Mouse (Mus musculus) kidney, postnatal 10 days (tissue): ENCODE results near the gene Cntfr.

ENCODE experiments used
- DNase-seq: peaks from one replicate; pipeline ENCODE4 v3.0.0; 2021; ENCODE audit warnings: mixed read lengths

Gene Cntfr

DNA sequence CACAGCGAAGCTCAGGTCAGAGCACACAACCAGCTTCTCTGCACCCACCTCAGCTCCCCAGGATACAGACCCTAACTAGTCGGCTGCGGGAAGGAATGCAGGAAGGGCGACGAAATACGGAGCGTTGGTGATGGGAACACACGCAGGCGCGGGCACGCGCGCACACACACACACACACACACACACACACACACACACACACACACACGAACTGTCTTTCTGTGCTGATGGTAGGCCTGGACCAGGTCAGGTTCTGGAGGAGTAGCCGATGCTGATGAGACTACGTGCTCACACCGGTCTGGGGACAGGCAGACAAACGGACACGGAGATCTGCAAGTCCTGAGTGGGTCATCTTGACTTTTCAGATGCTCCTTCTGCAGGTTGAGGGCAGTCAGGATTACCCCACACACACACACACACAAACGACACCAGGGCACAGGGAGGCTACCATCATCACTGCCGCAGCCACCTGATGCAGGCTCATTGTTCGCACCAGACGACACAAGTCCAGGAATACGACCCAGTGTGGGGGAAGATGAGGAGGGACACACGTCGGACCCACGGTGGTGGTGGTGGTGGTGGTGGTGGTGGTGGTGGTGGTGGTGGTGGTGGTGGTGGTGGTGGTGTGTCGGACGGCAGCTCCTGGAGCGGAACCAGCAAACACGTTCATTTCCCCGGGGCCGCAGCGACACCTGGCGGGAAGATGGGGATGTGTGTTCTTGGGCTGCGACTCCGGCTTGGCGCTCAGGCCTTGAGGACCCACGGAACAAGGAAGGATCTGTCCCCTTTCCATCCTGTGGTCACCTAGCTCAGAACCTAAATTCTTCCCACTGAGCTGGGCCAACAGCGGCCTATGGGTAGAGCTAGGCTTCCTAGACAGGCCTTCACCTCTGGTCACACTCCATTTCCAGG, at the start of gene Cntfr:
Cntfr (minus strand) TSS at position 160 of the 912 bp plus-strand sequence.
- peak; percentile 91 for DNase-seq

DNA sequence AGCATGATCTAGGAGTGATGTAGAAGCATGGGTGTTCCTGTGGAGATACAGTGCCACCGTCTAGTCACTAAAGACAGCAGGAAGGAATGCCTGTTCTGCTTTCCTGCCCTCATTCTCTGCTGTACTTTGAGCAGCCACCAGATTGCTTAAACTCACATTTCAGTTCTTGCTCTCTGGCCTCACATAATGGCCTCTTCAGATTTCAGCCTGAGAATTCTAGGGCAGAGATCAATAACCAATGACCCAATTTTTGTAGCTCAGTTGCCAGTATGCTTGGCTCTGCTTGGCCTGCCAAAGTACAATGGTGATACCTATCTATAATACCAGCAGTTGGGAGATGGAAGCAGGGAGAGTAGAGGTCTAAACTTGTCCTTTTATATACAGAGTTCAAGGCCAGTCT, 48.1 kb upstream of the Cntfr start:
- no peak for DNase-seq

DNA sequence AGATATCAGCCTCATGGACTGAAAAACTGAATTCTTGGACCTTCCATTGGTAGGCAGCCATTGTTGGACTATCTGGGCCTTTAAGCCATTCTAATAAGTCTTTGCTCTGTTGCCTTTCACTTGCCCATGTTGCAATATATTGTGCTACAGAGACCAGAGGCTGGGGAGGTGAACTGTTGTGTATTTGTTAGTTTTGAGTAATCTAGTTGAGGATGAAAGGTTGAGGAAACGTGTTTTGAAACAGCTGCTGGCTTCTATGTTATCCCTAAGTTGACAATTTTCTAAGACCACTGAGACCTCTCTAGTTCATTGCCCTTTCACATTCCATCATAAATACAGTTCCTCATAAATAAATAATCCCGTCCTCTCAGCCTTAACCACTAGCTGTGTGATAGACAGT, 47.2 kb upstream of the Cntfr start:
- no peak for DNase-seq

DNA sequence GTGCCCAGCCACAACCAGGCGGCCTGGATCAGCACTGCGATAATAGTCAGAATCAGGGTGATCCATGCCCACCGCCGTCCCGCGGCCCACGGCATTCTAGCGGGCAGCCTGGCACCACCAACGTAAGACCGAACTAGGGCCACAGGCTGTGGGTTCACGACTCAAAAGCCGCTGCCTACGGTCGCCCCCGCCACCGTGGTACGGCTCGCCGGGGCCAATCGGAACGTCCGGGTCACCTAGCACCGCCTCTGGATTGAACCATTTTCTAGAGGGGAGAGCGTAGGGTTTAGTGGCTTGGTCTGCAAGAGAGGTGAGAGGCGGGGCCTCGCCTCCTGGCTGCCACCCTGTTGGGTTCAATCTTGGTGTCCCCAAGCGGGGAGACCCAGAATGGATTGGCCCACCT, 44.3 kb upstream of the Cntfr start:
- peak; percentile 94 for DNase-seq

DNA sequence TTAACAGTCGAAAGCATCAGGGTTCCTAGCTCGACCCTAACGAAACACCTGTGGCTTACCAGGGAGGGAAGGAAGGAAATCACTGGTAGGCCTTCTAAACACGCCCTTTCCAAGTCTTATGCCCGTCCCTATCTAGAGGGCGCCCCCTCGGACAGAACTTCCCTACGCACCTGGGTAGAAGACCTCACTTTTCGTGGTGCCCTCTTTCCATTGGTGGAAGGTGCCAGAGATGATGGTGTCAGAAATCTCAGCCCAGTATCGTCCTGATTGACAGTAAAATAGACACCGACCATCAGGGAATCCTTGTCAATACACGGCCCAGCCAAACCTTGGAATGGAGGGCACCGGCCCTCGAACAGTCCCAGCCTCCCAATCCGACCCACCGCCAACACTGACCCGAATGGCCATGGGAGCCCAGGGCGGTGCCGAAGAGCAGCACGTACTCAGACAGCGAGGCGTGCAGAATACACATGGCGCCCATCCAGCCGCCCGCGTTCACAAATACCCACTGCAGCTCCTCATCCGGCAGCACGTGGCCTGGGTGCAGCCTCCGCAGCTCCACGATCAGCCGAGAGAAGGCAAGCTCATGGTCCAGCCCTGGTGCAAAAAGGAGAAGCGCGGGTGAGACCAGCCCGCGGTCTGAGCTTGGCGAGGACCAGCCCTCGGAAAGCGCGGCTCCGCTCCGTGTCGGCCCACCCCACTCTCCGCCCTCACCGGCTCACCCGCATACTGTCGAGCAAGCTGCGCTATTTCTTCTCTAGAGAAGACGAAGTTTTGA, 43.7 kb upstream of the Cntfr start:
- no peak for DNase-seq

DNA sequence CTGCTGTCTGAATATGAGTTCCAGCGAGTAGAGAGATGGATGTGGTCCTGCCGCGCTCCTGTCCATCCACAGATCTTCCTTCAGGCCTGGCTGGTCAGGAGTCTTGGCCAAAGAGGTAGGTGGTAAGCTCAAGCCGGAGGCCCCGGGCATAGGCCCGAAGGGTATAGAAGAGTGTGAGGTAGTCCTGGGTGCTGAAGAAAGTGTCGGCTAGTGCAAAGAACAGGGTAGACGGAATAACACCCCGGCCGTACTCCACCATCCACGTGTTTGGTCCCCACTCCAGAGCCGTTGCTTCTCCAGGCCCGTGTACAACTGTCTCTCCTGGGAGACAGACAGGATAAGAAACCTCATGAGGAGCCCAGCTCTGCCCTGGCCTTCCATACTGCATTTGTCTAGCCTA, 42.4 kb upstream of the Cntfr start:
- DNase-seq = no peak

DNA sequence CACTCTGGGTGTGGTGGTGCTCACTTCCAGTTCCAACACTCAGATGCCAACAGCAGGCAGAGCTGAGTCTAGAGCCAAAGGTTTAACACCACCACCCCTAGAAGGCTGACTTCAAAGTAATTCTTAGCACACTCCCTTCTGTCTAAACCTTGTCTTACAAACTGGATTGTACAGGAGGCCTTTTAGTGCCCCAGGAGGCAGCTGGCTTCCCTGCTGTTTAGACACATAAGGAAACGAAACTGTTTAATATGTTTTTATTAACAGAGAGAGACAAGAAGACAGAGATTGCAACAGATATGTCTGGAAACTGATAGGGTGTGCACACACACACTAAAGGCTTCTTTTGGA, 41.3 kb upstream of the Cntfr start:
- no peak for DNase-seq

DNA sequence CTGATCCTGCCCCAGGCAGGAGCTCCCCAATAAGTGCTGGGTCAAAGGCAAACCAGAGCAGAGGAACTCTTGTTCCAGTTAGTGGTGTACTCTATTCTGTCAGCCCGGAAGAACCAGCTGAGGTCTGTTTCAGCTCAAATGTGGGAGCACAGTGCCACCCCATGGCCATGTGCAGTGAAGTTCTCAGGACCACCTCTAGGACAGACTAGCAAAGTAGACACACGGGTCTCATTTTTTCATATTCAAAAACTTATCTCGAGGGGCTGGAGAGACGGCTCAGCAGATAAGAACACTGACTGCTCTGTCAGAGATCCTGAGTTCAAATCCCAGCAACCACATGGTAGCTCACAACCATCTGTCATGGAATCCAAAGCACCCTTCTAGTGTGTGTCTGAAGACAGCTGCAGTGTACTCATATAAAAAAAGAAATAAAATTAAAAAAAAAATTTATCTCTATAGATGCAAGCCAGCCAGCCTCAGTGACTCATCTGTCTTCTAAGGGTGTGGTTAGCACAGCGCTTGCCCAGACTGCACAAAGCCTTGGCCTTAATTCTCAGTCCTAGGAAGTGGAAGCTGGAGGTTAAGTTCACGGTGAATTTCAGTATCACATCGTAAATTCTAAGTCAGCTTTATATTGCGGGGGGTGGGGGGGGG, 40.8 kb upstream of the Cntfr start:
- DNase-seq = peak; percentile 85

DNA sequence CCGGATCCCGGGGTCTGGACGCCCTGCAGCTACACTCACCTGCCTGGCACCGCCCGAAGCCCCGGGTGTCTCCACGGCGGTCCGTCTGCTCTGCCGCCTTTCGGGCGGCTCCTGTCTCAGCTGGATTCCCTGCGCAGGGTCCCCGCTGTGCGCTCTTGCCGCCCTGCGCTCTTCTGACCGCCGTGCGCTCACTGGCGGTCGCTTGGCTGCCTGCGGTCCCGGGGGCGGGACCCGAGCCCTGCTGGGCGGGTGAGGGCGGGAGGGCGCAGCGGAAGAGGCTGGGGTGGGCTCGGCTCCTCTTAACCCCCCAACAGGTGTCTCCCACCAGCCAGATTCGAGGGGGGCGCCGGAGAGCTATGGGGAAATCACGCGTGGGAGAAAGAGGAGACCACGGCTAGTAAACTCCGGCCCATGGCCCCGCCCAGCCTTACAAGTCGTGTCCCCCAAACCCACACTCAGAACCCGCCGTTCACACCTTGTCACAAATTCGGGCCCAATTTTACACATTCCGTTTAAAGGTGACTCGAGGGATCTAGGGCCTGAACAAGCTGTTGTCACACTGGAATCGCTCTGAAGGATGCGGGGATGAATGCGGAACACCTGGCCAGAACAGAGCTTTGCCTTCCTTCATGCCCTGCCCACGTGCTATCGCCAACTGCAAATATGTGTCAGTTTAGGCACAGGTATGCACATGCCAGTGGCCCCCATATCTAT, 34.3 kb upstream of the Cntfr start, which contains the start of gene Arid3c:
Arid3c (minus strand) TSS at position 91 of the 714 bp plus-strand sequence.
- no peak for DNase-seq

DNA sequence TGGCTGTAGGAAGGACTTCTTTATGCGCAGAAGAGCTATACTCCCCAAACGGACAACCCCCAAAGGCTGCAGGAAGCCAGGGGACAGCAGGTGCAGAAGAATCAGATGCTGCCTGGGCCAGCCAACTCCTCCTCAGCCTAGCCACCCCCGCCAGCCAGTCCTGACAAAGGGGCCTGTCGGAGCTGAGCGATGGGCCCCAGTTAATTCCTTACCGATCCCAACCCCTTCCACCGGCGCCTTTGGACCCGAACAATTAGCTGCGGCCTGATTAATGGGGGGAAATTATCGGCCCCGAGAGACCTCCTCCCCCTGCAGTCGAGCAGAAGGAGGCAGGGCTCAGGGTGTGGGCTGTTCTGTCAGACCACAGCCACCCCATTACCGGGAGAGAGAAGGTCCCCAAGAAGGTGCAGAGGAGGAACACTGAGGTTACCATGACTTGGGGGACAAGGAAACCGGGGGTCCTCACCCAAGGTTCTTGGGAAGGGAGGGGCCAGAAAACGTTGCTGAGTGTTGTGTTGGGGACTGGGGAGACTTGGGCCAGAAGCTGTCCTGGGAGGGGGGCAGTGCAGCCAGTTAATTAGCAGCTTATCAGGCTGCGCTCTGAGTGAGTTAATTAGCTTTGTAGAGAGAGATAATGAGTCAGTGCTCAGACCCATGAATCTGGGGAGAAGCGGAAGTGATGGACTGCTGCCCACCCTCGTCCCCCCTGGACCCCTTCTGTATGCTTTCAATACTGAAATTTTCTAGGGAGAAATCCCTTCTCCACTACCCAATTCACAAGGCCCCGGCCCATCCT, 30.1 kb upstream of the Cntfr start:
- no peak for DNase-seq

DNA sequence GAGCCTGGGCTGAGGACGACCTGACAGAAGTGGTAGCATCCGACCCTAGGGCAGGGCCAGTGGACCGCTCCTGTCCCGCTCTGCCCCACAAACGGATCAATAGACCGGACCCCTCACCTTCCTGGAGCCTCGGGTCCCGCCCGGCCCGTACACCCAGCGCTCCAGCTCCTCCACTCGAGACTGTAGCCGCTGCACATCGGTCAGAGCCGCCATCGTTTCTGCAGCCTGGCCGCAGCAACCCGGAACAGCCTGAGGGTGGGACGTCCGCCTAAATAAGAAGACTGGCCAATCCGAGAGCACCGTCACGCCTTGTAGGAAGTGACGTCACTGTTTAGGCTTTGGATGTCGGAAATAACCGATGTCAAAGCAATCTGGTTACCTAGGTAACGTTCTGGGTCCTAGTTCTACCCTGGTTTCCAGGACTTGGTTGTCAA, 26.0 kb upstream of the Cntfr start, which contains the start of gene Dctn3:
Dctn3 (minus strand) TSS at position 253 of the 434 bp plus-strand sequence.
- peak; percentile 93 for DNase-seq

DNA sequence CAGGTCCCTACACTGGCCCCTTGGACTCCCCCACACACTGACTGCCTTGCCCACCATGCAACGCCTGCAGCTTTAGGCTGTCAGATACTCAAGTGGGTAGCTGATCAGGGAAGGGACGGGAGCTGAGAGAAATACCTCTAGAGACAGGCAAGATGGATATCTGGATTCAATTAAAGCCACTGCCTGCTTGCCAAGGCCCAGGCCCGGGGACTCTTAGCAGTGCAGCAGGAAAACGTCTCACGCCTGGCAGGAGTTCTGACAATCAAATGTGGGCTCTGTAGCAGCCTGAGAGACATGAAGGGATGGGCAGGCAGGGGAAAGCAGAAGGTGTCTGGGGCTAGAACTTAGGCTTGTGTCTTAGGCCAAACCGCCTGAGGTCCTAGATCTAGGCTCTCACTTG, 19.9 kb upstream of the Cntfr start:
- DNase-seq = no peak

DNA sequence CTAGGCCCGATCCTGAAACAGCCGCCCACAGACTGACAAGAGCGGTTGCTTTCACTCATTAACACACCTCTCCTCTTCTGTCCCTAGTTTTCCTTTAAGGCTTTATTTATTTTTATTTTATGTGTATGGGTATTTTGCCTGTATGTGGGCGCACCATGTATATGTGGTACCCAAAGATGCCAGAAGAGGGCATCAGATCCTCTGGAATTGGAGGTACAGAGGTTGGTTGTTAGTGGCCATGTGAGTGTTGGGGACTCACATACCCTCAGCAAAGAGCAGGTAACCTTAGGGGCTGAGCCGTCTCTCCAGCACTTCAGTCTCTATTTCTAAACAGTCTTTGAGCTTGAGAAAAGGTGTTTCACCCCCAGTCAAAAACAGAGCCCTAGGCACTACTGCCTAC, 18.7 kb upstream of the Cntfr start:
- DNase-seq = peak; percentile 65

DNA sequence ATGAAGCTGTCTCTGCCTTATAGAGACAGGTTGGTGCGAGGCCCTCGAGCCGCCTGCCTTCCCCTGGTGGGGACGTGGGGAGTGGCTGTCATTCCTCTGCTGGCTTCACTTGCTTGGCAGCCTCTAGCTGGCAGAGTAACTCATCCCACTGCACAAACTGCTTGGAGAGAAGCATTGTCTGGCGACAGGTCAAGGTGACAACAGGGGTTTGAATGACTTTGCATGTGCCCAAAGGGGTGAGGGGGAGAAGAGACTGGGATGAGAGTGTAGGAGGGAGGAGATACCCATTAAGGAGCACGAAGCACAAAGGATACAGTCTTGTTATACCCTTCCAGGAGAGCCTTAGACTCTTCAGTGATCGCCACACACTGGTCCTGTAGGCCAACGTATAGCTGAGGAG, 18.2 kb upstream of the Cntfr start:
- no peak for DNase-seq

DNA sequence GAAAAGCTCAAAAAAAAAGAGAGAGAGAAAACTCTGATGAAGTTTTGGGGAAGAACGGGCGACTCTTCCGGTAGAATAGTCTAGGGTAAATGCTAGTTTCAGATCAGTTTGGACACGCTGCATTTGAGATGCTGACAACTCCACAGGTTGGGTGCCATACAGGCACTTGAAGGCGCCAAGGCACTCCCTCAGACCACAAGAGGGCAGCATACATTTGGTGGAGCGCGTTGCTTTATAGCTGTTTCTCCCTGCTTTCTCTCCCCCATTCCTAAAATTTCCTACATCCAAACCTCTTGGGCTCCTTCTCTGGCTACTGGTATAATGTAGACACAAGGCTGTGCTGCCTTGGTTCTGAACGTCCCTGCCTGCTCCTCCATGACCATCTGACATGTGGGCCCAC, 17.4 kb upstream of the Cntfr start:
- DNase-seq = peak; percentile 82

DNA sequence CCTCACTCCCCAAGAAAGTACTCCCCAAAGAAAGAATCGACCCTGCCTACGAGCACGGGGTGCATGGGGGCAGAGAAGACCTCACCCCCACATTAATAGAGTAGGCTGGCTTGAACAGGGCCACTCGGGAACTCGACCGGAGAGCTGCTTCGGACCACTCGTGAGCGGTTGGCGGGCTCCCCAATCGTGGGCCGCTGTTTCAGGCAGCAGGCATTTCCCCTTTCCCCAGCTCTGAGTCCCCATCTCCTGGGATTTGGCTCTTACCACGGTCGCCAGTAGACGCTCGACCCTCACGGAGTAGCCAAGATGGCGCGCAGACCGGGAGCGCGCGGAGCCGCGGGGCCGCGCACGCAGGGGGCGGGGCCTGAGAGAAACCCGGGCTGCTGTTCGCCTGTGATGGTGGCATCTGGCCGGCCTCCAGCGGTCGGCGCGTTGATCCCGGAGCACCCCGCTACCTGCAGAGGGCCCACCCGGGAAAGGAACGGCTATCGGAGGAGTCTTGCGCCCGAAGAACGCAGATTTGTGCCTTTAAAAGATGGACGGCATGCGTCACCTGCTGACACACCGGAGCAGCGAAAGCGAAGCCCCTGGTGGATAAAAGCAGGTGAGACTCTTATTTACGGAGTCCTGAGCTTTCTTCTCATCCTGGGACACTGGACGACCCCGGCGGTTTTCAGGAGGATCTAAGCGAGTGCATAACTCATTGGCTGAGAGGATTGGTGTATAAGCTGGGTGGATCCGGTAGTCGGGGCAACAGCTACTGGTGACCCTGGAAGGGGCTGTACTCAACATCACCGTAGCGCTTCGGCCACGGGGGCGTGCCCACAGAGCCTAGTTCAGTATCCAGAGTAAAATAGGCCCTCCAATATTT, 16.5 kb upstream of the Cntfr start, which contains the start of gene Rpp25l:
Rpp25l (minus strand) TSS at position 338 of the 871 bp plus-strand sequence.
- DNase-seq = peak; percentile 91

DNA sequence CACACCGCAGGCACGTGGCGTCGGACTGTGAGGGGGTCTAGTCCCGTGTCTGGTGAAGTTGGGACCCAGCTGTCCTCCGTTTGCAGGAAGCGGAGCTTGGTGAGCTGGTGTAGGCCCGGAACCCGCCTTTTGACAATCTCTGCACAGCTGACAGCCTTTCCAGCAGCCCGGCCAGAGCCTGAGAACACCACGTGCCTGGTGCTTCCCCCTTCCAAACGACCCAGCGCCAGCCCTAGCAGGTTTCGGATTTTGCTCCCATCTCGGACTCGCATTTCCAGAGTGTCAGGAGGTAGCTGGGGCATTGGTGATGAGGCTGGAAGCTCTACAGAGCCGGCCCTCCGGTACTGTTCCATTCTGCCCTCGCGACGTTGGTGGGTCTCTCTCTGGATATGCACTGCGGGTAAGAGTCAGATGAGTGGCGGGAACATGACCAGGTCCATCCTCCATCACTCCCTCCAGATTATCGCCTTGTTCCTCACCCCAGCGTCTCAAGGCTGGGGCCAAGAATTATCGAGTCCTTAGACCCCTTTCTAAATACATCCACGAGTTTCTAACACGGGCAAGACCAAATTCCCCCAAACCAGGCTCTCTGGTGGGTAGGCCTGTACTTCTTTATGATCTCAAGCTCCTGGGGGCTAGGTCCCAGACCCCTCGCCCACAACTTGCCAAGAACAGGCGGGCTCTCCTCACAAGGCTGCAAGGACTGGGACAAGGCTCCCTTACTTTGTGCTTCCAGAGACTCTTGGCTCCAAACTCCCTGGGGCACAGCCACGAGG, 15.7 kb upstream of the Cntfr start:
- peak; percentile 48 for DNase-seq

DNA sequence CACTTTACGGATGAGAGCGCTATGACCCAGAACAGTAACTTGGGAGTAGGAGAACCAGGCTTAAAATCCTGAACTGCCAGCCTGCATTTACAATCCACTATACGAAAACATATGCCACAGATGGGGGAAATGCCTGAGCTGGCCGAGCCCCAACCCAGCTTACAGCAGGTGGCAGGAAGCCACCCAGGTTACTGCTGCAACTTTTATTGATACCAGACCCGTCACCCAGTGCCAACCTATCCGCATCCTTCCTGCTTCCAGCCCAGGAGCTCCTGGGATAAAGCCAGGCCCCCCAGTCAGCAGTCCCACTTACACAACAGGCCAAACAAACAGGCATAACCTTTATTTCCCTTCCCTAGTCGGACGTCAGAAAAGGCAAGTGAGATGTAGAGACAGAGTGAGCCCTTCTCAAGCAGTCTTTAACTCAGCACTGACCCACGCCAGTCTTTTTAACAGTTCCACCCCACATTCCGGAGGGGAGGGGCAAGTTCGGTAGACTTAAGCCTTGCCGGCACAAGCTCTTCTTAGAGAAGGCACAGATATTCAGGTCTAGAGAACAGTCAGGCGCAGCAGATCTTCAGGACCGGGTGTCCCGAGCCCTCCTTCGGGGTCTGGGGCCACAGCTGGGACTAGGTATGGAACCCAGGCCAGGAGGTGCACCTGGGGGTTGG, 15.0 kb upstream of the Cntfr start:
- DNase-seq = no peak

DNA sequence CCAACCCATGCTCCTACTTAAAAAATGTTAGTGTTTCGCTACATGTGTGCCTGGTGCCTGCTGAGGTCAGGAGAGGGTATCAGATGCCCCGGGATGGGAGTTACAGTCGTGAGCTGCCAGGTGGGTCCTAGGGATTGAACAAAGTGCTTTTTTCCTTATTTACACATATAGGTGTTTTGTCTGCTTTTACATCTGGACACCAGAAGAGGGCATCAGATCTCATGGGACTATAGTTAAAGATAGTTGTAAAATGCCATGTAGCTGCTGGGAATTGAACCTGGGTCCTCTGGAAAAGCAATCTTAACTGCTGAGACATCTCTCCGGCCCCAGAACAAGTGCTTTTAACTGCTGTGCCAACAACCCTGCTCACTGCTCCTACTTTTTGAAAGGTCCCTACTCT, 13.3 kb upstream of the Cntfr start:
- no peak for DNase-seq
